Mouse (Mus musculus): ENCODE results near the gene Rasgef1b. TPM values are rescaled to one million over a fixed set of nuclear protein-coding genes. Genes with fewer than 3 reads are reported as not detected.

Gene Rasgef1b
- polyA plus RNA-seq, 1 experiment from 2014 or later, result 41.6 TPM

- ATAC-seq (replicated peaks; ENCODE audit: insufficient number of reproducible peaks, low FRiP score, low TSS enrichment), result peak; percentile 2; the same call in 1 of the 2 replicates
- peak overlapping the region; percentile 65 for H3K4me2 ChIP-seq
- no peak overlapping the region; the same call in 1 of the 2 replicates for H3K4me3 ChIP-seq (ENCODE audit: low read depth, low read length)
- WGBS (ENCODE audit: insufficient replicate concordance), result 45% methylated on average over 8 of the region's 8 CpGs
- peak overlapping the region; percentile 70 for H3K27ac ChIP-seq (ENCODE audit: low read depth, low read length)
- no peaks in the 10 kb centered on the region for H3K36me3 ChIP-seq (ENCODE audit: control insufficient read depth, insufficient read depth, low read length)
- peaks cover 6% of the 10 kb centered on the region for H3K4me1 ChIP-seq (ENCODE audit: control insufficient read depth, insufficient read depth, low read length)
- H3K9ac ChIP-seq (ENCODE audit: low read depth, low read length), result peak overlapping the region; percentile 61; the same call in 1 of the 2 replicates
- no peaks in the 10 kb centered on the region for H3K9me3 ChIP-seq (replicated peaks; ENCODE audit: control insufficient read depth, low read length)
- H3K27me3 ChIP-seq (ENCODE audit: control insufficient read depth, insufficient read depth, low read length), result no peaks in the 10 kb centered on the region
Measured at GRCm38 (mm10) chr5:99340311-99340989, 388.4 kb downstream of the Rasgef1b start.

GRCm38 (mm10) chr5:99339790-99340189, 389.1 kb downstream of the Rasgef1b start:
- H3K9ac ChIP-seq (ENCODE audit: low read depth, low read length), result peak overlapping the region; percentile 61
- H3K4me3 ChIP-seq (ENCODE audit: low read depth, low read length), result peak overlapping the region; percentile 36
- peak overlapping the region; percentile 70 for H3K27ac ChIP-seq (ENCODE audit: low read depth, low read length)
- H3K4me2 ChIP-seq, result peak overlapping the region; percentile 65
- WGBS (ENCODE audit: insufficient replicate concordance), result 16% methylated on average over 15 of the region's 15 CpGs
- H3K27me3 ChIP-seq (ENCODE audit: control insufficient read depth, insufficient read depth, low read length), result no peaks in the 10 kb centered on the region
- H3K4me1 ChIP-seq (ENCODE audit: control insufficient read depth, insufficient read depth, low read length), result peaks cover 6% of the 10 kb centered on the region
- no peaks in the 10 kb centered on the region for H3K36me3 ChIP-seq (ENCODE audit: control insufficient read depth, insufficient read depth, low read length)
- H3K9me3 ChIP-seq (replicated peaks; ENCODE audit: control insufficient read depth, low read length), result no peaks in the 10 kb centered on the region
- ATAC-seq (replicated peaks; ENCODE audit: insufficient number of reproducible peaks, low FRiP score, low TSS enrichment), result peak; percentile 80

GRCm38 (mm10) chr5:99338826-99339225, 390.0 kb downstream of the Rasgef1b start:
- Histone ChIP-seq H3K4me3 (ENCODE audit: low read depth, low read length) (no peak overlapping the region), H3K4me2 (no peak overlapping the region), H3K27ac (ENCODE audit: low read depth, low read length) (no peak overlapping the region), H3K9ac (ENCODE audit: low read depth, low read length) (no peak overlapping the region), H3K4me1 (ENCODE audit: control insufficient read depth, insufficient read depth, low read length) (peaks cover 6% of the 10 kb centered on the region), H3K9me3 (replicated peaks; ENCODE audit: control insufficient read depth, low read length) (no peaks in the 10 kb centered on the region), H3K27me3 (ENCODE audit: control insufficient read depth, insufficient read depth, low read length) (no peaks in the 10 kb centered on the region), H3K36me3 (ENCODE audit: control insufficient read depth, insufficient read depth, low read length) (no peaks in the 10 kb centered on the region)
- no peak for ATAC-seq (replicated peaks; ENCODE audit: insufficient number of reproducible peaks, low FRiP score, low TSS enrichment)
- WGBS (ENCODE audit: insufficient replicate concordance), result 90% methylated on average over 6 of the region's 6 CpGs

- H3K4me2 ChIP-seq, result no peak overlapping the region
- no peaks in the 10 kb centered on the region for H3K36me3 ChIP-seq (ENCODE audit: control insufficient read depth, insufficient read depth, low read length)
- H3K9ac ChIP-seq (ENCODE audit: low read depth, low read length), result no peak overlapping the region
- H3K9me3 ChIP-seq (replicated peaks; ENCODE audit: control insufficient read depth, low read length), result no peaks in the 10 kb centered on the region
- H3K4me1 ChIP-seq (ENCODE audit: control insufficient read depth, insufficient read depth, low read length), result peaks cover 6% of the 10 kb centered on the region
- ATAC-seq (replicated peaks; ENCODE audit: insufficient number of reproducible peaks, low FRiP score, low TSS enrichment), result no peak
- H3K27ac ChIP-seq (ENCODE audit: low read depth, low read length), result no peak overlapping the region
- H3K4me3 ChIP-seq (ENCODE audit: low read depth, low read length), result no peak overlapping the region
- H3K27me3 ChIP-seq (ENCODE audit: control insufficient read depth, insufficient read depth, low read length), result no peaks in the 10 kb centered on the region
- 66% methylated on average over 11 of the region's 11 CpGs for WGBS (ENCODE audit: insufficient replicate concordance)
Measured at GRCm38 (mm10) chr5:99336427-99336826, 392.4 kb downstream of the Rasgef1b start.

- H3K27ac ChIP-seq (ENCODE audit: low read depth, low read length), result no peak overlapping the region
- 77% methylated on average over 5 of the region's 5 CpGs for WGBS (ENCODE audit: insufficient replicate concordance)
- H3K9ac ChIP-seq (ENCODE audit: low read depth, low read length), result no peak overlapping the region
- H3K4me3 ChIP-seq (ENCODE audit: low read depth, low read length), result no peak overlapping the region
- no peak overlapping the region for H3K4me2 ChIP-seq
- H3K4me1 ChIP-seq (ENCODE audit: control insufficient read depth, insufficient read depth, low read length), result no peaks in the 10 kb centered on the region
- no peaks in the 10 kb centered on the region for H3K9me3 ChIP-seq (replicated peaks; ENCODE audit: control insufficient read depth, low read length)
- H3K36me3 ChIP-seq (ENCODE audit: control insufficient read depth, insufficient read depth, low read length), result no peaks in the 10 kb centered on the region
- no peaks in the 10 kb centered on the region for H3K27me3 ChIP-seq (ENCODE audit: control insufficient read depth, insufficient read depth, low read length)
- ATAC-seq (replicated peaks; ENCODE audit: insufficient number of reproducible peaks, low FRiP score, low TSS enrichment), result no peak
Measured at GRCm38 (mm10) chr5:99334017-99334416, 394.8 kb downstream of the Rasgef1b start.

- no peak overlapping the region for H3K27ac ChIP-seq (ENCODE audit: low read depth, low read length)
- no peaks in the 10 kb centered on the region for H3K27me3 ChIP-seq (ENCODE audit: control insufficient read depth, insufficient read depth, low read length)
- H3K9me3 ChIP-seq (replicated peaks; ENCODE audit: control insufficient read depth, low read length), result no peaks in the 10 kb centered on the region
- no peak overlapping the region for H3K4me3 ChIP-seq (ENCODE audit: low read depth, low read length)
- no peak overlapping the region for H3K4me2 ChIP-seq
- no peak for ATAC-seq (replicated peaks; ENCODE audit: insufficient number of reproducible peaks, low FRiP score, low TSS enrichment)
- no peak overlapping the region for H3K9ac ChIP-seq (ENCODE audit: low read depth, low read length)
- WGBS (ENCODE audit: insufficient replicate concordance), result 84% methylated on average over 2 of the region's 2 CpGs
- H3K36me3 ChIP-seq (ENCODE audit: control insufficient read depth, insufficient read depth, low read length), result no peaks in the 10 kb centered on the region
- H3K4me1 ChIP-seq (ENCODE audit: control insufficient read depth, insufficient read depth, low read length), result no peaks in the 10 kb centered on the region
Measured at GRCm38 (mm10) chr5:99332021-99332420, 396.8 kb downstream of the Rasgef1b start.

- Histone ChIP-seq H3K4me3 (ENCODE audit: low read depth, low read length) (no peak overlapping the region), H3K4me1 (ENCODE audit: control insufficient read depth, insufficient read depth, low read length) (no peaks in the 10 kb centered on the region), H3K27me3 (ENCODE audit: control insufficient read depth, insufficient read depth, low read length) (no peaks in the 10 kb centered on the region), H3K9ac (ENCODE audit: low read depth, low read length) (no peak overlapping the region), H3K4me2 (no peak overlapping the region), H3K9me3 (replicated peaks; ENCODE audit: control insufficient read depth, low read length) (no peaks in the 10 kb centered on the region), H3K36me3 (ENCODE audit: control insufficient read depth, insufficient read depth, low read length) (no peaks in the 10 kb centered on the region), H3K27ac (ENCODE audit: low read depth, low read length) (no peak overlapping the region)
- no peak for ATAC-seq (replicated peaks; ENCODE audit: insufficient number of reproducible peaks, low FRiP score, low TSS enrichment)
- 73% methylated on average over 6 of the region's 6 CpGs for WGBS (ENCODE audit: insufficient replicate concordance)
Measured at GRCm38 (mm10) chr5:99329065-99329464, 399.8 kb downstream of the Rasgef1b start.

GRCm38 (mm10) chr5:99327019-99327418, 401.8 kb downstream of the Rasgef1b start:
- 68% methylated on average over 2 of the region's 2 CpGs for WGBS (ENCODE audit: insufficient replicate concordance)
- Histone ChIP-seq H3K9me3 (replicated peaks; ENCODE audit: control insufficient read depth, low read length) (no peaks in the 10 kb centered on the region), H3K27ac (ENCODE audit: low read depth, low read length) (no peak overlapping the region), H3K4me1 (ENCODE audit: control insufficient read depth, insufficient read depth, low read length) (no peaks in the 10 kb centered on the region), H3K4me2 (no peak overlapping the region), H3K36me3 (ENCODE audit: control insufficient read depth, insufficient read depth, low read length) (no peaks in the 10 kb centered on the region), H3K9ac (ENCODE audit: low read depth, low read length) (no peak overlapping the region), H3K4me3 (ENCODE audit: low read depth, low read length) (no peak overlapping the region), H3K27me3 (ENCODE audit: control insufficient read depth, insufficient read depth, low read length) (no peaks in the 10 kb centered on the region)
- ATAC-seq (replicated peaks; ENCODE audit: insufficient number of reproducible peaks, low FRiP score, low TSS enrichment), result no peak

- no peaks in the 10 kb centered on the region for H3K9me3 ChIP-seq (replicated peaks; ENCODE audit: control insufficient read depth, low read length)
- H3K27me3 ChIP-seq (ENCODE audit: control insufficient read depth, insufficient read depth, low read length), result no peaks in the 10 kb centered on the region
- no peak overlapping the region for H3K4me2 ChIP-seq
- H3K4me1 ChIP-seq (ENCODE audit: control insufficient read depth, insufficient read depth, low read length), result no peaks in the 10 kb centered on the region
- no peak overlapping the region for H3K9ac ChIP-seq (ENCODE audit: low read depth, low read length)
- H3K36me3 ChIP-seq (ENCODE audit: control insufficient read depth, insufficient read depth, low read length), result no peaks in the 10 kb centered on the region
- no peak for ATAC-seq (replicated peaks; ENCODE audit: insufficient number of reproducible peaks, low FRiP score, low TSS enrichment)
- H3K27ac ChIP-seq (ENCODE audit: low read depth, low read length), result no peak overlapping the region
- H3K4me3 ChIP-seq (ENCODE audit: low read depth, low read length), result no peak overlapping the region
Measured at GRCm38 (mm10) chr5:99325301-99325700, 403.6 kb downstream of the Rasgef1b start.
